Mouse (Mus musculus) lung, embryonic 16.5 days (tissue): ENCODE measurements around the gene Grin2b. TPM values are rescaled to one million over a fixed set of nuclear protein-coding genes. Genes with fewer than 3 reads are reported as not detected.
"Not testable (repeated sequence)": the region's sequence is repeated elsewhere in the genome, so short reads cannot be mapped to it uniquely, and the experiment has no call there.

ENCODE experiments used
- ATAC-seq: fragments of 200-750 bp; cut with Nextera tagmentation; 2 replicates; pipeline ENCODE4 v1.8.0; 2017; ENCODE audit warnings: low read depth, mild to moderate bottlenecking, moderate library complexity
- H3K27ac ChIP-seq: fragments of 300-500 bp; sonication (generic); 2 replicates; pipeline ENCODE4 v1.5.1; 2014; ENCODE audit warnings: mild to moderate bottlenecking, control low read depth, low read length
- H3K27me3 ChIP-seq: fragments of 300-500 bp; sonication (generic); 2 replicates; pipeline ENCODE4 v1.6.1; 2014; ENCODE audit warnings: low read depth, low read length, mixed read lengths; ENCODE audit not compliant: control insufficient read depth, insufficient read depth
- H3K36me3 ChIP-seq: fragments of 300-500 bp; sonication (generic); 2 replicates; pipeline ENCODE4 v1.6.1; 2014; ENCODE audit warnings: low read length; ENCODE audit not compliant: control insufficient read depth, insufficient read depth
- H3K4me1 ChIP-seq: fragments of 300-500 bp; sonication (generic); replicated peaks from 2 replicates; pipeline ENCODE4 v1.6.1; 2014; ENCODE audit warnings: low read length, mixed read lengths; ENCODE audit not compliant: control insufficient read depth, insufficient read depth
- H3K4me2 ChIP-seq: fragments of 300-500 bp; sonication (generic); 2 replicates; pipeline ENCODE4 v1.6.1; 2014; ENCODE audit warnings: low read depth, low read length, control low read depth
- H3K4me3 ChIP-seq: fragments of 300-500 bp; sonication (generic); 2 replicates; pipeline ENCODE4 v1.5.1; 2014; ENCODE audit warnings: mild to moderate bottlenecking, low read length, control low read depth
- H3K9ac ChIP-seq: fragments of 300-500 bp; sonication (generic); 2 replicates; pipeline ENCODE4 v1.6.1; 2014; ENCODE audit warnings: low read length, control low read depth
- H3K9me3 ChIP-seq: fragments of 300-500 bp; sonication (generic); 2 replicates; pipeline ENCODE4 v1.6.1; 2016; ENCODE audit warnings: low read length; ENCODE audit not compliant: control insufficient read depth
- WGBS: fragments of 180-500 bp; shearing (Covaris S2); extraction: QIAGEN DNeasy Blood & Tissue Kit; methylation state at CpG from one replicate; pipeline ENCODE4 v1.1.7; 2014; 5-methylcytosine and 5-hydroxymethylcytosine counted together
- polyA plus RNA-seq: library from polyadenylated mRNA; unstranded; fragments of >200 nt; fragmentation: Nextera tagmentation; extraction: Ambion mirVana; gene quantifications from 2 replicates; pipeline ENCODE4 v1.2.1, GENCODE M21; 2015

Grin2b gene
- polyA plus RNA-seq, 1 experiment from 2014 or later: 2.8 TPM

DNA sequence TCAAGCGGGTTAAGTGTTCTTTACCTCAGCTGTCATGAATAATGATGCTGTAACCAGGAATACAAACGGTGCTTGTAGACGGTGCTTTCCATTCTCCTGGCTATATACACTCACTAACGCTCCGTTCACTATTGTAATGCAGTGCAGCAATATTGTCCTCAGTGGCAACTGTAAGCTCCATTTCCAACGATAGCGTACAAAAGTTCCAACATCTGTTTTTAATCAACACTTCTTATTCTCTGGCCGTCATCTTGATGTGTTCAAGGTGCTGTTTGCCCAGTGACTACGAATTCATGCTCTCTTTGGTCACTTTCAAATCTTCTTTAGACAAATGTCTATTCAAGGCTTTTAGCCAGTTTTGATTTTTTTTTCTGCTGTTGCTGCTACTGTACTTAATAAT, 480.8 kb downstream of the Grin2b start:
- Histone ChIP-seq H3K4me3 (no peak overlapping the region), H3K4me1 (no peaks in the 10 kb centered on the region), H3K9me3 (no peaks in the 10 kb centered on the region), H3K9ac (no peak overlapping the region), H3K27ac (no peak overlapping the region), H3K27me3 (no peaks in the 10 kb centered on the region), H3K4me2 (no peak overlapping the region), H3K36me3 (no peaks in the 10 kb centered on the region)
- WGBS: 53% methylated on average over 9 of the region's 9 CpGs
- ATAC-seq: no peak

DNA sequence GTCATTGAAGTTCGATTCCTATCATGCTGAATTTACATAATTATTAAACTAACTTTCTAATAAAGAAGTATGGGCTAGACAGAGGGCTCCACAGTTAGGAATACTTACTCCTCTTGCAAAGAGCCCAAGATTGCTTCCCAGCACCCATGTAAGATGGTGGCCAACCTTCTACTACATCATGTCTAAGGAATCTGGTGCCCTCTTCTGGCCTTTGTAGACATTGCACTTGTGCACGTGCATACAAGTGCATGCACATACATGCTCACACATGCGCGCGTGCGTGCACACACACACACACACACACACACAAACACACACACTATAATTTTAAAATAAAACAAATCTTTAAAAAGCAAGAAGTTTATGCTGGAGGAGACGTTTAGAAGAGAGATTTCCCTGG, 481.8 kb downstream of the Grin2b start:
- 91% methylated on average over 7 of the region's 7 CpGs for WGBS
- Histone ChIP-seq H3K27ac (no peak overlapping the region), H3K4me1 (no peaks in the 10 kb centered on the region), H3K9me3 (no peaks in the 10 kb centered on the region), H3K4me2 (no peak overlapping the region), H3K4me3 (no peak overlapping the region), H3K36me3 (no peaks in the 10 kb centered on the region), H3K27me3 (no peaks in the 10 kb centered on the region), H3K9ac (no peak overlapping the region)
- no peak for ATAC-seq

DNA sequence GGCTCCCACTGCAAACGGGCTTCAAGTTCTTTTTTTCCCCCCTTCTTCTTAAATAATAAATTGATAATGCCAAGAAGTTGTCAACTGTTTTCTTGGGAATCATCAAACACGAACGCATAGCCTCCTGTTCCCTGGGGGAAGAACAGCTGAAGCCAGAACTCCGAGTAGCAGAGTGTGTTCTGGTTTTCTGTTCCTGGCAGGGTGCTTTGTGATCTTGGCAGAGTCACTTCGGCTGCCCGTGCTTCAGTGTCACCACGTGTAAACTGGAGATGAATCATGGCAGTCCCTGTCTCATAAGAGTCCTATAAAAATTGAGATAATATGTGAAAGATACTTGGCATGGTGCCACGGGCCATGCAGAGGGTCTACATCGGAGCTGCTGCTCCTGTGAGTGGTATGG, 485.4 kb downstream of the Grin2b start:
- no peaks in the 10 kb centered on the region for H3K27me3 ChIP-seq
- H3K27ac ChIP-seq: no peak overlapping the region
- H3K4me2 ChIP-seq: no peak overlapping the region
- H3K36me3 ChIP-seq: no peaks in the 10 kb centered on the region
- H3K4me3 ChIP-seq: no peak overlapping the region
- no peak overlapping the region for H3K9ac ChIP-seq
- no peaks in the 10 kb centered on the region for H3K4me1 ChIP-seq
- 40% methylated on average over 9 of the region's 9 CpGs for WGBS
- ATAC-seq: peak; percentile 41; the same call in 1 of the 2 replicates
- H3K9me3 ChIP-seq: no peaks in the 10 kb centered on the region

DNA sequence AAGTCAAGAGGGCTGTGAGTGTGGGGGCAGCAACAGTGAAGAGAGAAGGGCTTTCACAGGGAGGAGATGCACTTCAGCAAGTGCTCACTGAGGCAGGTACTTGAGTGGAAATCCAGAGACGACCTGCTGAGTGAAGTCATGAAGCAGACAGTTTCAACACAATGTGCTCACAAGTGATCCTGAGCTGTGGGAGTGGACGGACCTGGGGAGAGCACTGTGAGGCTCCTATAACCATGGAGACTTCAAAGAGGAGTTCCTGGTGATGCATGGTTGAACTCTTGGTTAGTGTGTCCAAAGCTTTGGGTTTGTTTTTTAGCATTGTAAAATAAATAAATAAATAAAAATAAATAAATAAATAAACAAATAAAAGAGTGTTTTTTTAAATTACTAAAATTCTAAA, 489.1 kb downstream of the Grin2b start:
- Histone ChIP-seq H3K27ac (no peak overlapping the region), H3K4me1 (no peaks in the 10 kb centered on the region), H3K36me3 (no peaks in the 10 kb centered on the region), H3K27me3 (no peaks in the 10 kb centered on the region), H3K4me3 (no peak overlapping the region), H3K9ac (no peak overlapping the region), H3K9me3 (no peaks in the 10 kb centered on the region), H3K4me2 (no peak overlapping the region)
- 36% methylated on average over 2 of the region's 2 CpGs for WGBS
- ATAC-seq: no peak

DNA sequence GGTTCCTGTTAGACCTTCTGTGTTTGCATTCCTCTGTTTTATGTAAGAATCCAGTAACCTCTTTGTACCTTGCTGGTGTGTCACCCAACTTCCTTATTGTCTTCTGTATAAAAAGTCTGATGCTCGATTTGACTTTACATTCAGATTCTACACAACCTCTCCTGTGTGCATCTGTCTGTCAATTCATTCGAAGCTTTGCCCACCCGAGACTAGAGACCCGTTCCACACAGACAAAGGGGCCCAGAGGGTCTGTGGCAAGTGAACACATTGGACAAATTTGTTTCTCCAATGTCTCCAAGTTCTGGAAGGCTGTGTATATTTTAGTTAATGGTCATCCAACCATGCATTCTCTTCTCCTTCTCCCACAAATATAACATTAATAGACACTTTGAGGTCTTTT, 491.9 kb downstream of the Grin2b start:
- not testable (repeated sequence) for H3K9me3 ChIP-seq, ATAC-seq, H3K9ac ChIP-seq, H3K4me2 ChIP-seq, H3K27me3 ChIP-seq, H3K4me3 ChIP-seq, H3K4me1 ChIP-seq, H3K27ac ChIP-seq, H3K36me3 ChIP-seq
- WGBS: 83% methylated on average over 4 of the region's 4 CpGs

DNA sequence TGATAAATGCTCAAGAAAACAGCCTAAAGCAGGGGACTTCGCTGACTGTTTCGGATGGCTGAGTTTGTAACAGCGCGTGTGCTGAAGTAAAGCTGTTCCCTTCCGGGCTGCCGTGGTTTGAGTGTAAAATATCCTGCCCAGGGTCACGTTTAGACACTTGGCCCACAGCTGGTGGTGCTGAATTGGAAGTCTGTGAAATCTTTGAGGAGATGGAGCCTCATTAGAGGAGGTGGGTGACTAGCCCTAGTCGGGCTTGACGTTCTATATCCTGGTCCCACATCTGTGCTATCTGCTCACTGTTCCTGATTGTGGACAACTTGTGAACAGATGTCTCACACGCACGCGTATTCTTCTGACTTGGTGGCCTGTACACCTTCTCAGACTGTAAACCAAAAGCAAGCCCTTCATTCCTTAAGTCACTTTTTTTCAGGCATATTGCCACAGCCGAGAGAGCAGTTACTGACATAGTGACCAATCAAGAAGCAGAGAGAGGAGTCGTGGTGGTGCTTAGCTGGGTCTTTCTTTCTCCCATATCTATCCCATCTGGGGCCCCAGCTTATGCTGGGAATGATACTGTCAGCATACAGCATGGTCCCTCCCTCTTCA, 493.1 kb downstream of the Grin2b start:
- Histone ChIP-seq H3K4me3 (no peak overlapping the region), H3K4me2 (no peak overlapping the region), H3K9ac (no peak overlapping the region), H3K9me3 (no peaks in the 10 kb centered on the region), H3K27ac (no peak overlapping the region), H3K36me3 (no peaks in the 10 kb centered on the region), H3K27me3 (no peaks in the 10 kb centered on the region), H3K4me1 (no peaks in the 10 kb centered on the region)
- ATAC-seq: no peak
- 76% methylated on average over 14 of the region's 14 CpGs for WGBS

DNA sequence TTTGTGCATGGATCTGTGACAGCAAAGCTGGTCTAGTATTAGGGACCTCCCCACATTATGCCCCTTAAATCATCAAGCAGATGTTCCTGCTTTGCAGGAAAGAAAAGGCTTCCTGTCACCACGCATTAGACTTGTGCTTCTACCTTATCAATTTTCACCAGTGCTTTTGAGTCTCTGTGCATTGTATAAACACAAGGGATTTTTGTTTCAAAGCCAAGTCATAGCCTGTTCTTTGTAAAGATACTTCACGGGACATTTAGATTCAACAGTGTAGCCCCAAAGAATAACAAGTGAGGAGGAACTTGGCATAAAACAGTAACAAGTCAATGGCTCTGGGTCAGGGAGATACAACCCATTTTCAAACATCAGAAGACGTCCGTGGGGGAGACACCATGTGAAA, 498.9 kb downstream of the Grin2b start:
- peak; percentile 67 for ATAC-seq
- 18% methylated on average over 4 of the region's 4 CpGs for WGBS
- no peak overlapping the region for H3K27ac ChIP-seq

DNA sequence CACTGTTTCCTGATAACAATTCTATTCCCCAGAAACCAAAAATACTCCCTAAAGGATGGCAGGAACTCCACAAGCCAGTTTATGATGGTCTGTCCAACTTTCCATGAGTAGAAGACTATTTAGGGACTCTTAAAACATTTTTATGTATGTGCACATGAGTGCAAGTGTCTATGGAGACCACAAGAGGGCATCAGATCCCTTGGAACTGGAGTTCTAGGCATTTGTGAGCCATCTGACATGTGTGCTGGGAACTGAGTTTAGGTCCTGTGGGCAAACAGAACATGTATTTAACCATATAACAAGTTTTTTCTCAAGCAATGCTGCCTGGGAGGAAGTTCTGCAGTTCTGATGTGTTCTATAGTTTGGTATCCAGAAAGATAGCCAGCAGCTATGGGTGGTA, 501.3 kb downstream of the Grin2b start:
- no peaks in the 10 kb centered on the region for H3K27me3 ChIP-seq
- no peak overlapping the region for H3K9ac ChIP-seq
- no peaks in the 10 kb centered on the region for H3K9me3 ChIP-seq
- H3K4me3 ChIP-seq: no peak overlapping the region
- no peaks in the 10 kb centered on the region for H3K4me1 ChIP-seq
- H3K4me2 ChIP-seq: no peak overlapping the region
- ATAC-seq: no peak
- no peak overlapping the region for H3K27ac ChIP-seq
- H3K36me3 ChIP-seq: no peaks in the 10 kb centered on the region

More for the DNA sequence above, 498.9 kb downstream of the Grin2b start:
- Histone ChIP-seq H3K9me3 (no peaks in the 10 kb centered on the region), H3K4me1 (no peaks in the 10 kb centered on the region), H3K4me2 (no peak overlapping the region), H3K4me3 (no peak overlapping the region), H3K9ac (no peak overlapping the region), H3K36me3 (no peaks in the 10 kb centered on the region), H3K27me3 (no peaks in the 10 kb centered on the region)
